Comparison of ENCODE assay signal across 20 mouse cellular contexts in genomic region chr12:112103179-112103578, GRCm38 (mm10). TPM values are rescaled to one million over a fixed set of nuclear protein-coding genes. Genes with fewer than 3 reads are reported as not detected.
"Had no signal": no experiment of that assay in that cellular context is flagged by ENCODE, and none has a peak within 500 bp of the region (broad histone marks: within the 10 kb centered on the region; RNA-seq: fewer than 3 reads in every experiment).

No protein-coding gene starts in this region.

- H3K9me3 ChIP-seq: limb, embryonic 12.5 days; liver, embryonic 15.5 days; midbrain, embryonic 15.5 days; neural tube, embryonic 12.5 days; stomach, embryonic 15.5 days had no signal

- H3K4me2 ChIP-seq: limb, embryonic 12.5 days; liver, embryonic 15.5 days; lung, embryonic 14.5 days; midbrain, embryonic 11.5 days; midbrain, embryonic 15.5 days; neural tube, embryonic 12.5 days; stomach, embryonic 15.5 days had no signal

- H3K9ac ChIP-seq: limb, embryonic 12.5 days; liver, embryonic 15.5 days; lung, embryonic 14.5 days; midbrain, embryonic 15.5 days; neural tube, embryonic 12.5 days; stomach, embryonic 15.5 days had no signal

- H3K27me3 ChIP-seq: midbrain, embryonic 15.5 days; stomach, embryonic 15.5 days had no signal

- H3K36me3 ChIP-seq: limb, embryonic 12.5 days; liver, embryonic 15.5 days; midbrain, embryonic 15.5 days; neural tube, embryonic 12.5 days; stomach, embryonic 15.5 days had no signal

- ATAC-seq: intestine, postnatal 0 days; midbrain, embryonic 15.5 days had no signal

- H3K4me3 ChIP-seq: layer of hippocampus, adult 2 months; limb, embryonic 12.5 days; liver, embryonic 15.5 days; midbrain, embryonic 15.5 days; neural tube, embryonic 12.5 days; stomach, embryonic 15.5 days had no signal

- H3K27ac ChIP-seq: layer of hippocampus, adult 2 months; limb, embryonic 12.5 days; liver, embryonic 15.5 days; midbrain, embryonic 15.5 days; neural tube, embryonic 12.5 days; stomach, embryonic 15.5 days had no signal

- DNase-seq: kidney, adult 9 months; kidney, postnatal 10 days; kidney, postnatal 4 days; lung, embryonic 14.5 days; lung, postnatal 10 days; lung, postnatal 4 days; right cerebral cortex, postnatal 4 days; thymus, adult 2 months; thymus, postnatal 25 days had no signal

RNA-seq across cellular contexts. Expression of gene Aspg, which starts 3.3 kb away (rescaled TPM):
- total RNA-seq: megakaryocyte, adult 5-6 weeks; monocyte, adult 5-6 weeks; neutrophil, adult 5-6 weeks had no signal

RNA-seq across cellular contexts. Expression of gene Kif26a, which starts 42.8 kb away (rescaled TPM):
- total RNA-seq: megakaryocyte, adult 5-6 weeks; monocyte, adult 5-6 weeks; neutrophil, adult 5-6 weeks had no signal
